Comparison of ENCODE assay signal across 20 mouse cellular contexts in genomic region chr16:91968725-91969124, GRCm38 (mm10).
"Had no signal": no experiment of that assay in that cellular context is flagged by ENCODE, and none has a peak within 500 bp of the region (broad histone marks: within the 10 kb centered on the region; RNA-seq: fewer than 3 reads in every experiment).

No protein-coding gene starts in this region.

- H3K4me3 ChIP-seq: left cerebral cortex, adult 2 months; limb, embryonic 12.5 days; limb, embryonic 15.5 days; liver, embryonic 12.5 days; liver, embryonic 15.5 days; lung, embryonic 15.5 days; midbrain, embryonic 12.5 days; midbrain, embryonic 15.5 days; neural tube, embryonic 12.5 days; neural tube, embryonic 15.5 days had no signal

- H3K27ac ChIP-seq: left cerebral cortex, adult 2 months; limb, embryonic 12.5 days; limb, embryonic 15.5 days; liver, embryonic 12.5 days; liver, embryonic 15.5 days; macrophage; midbrain, embryonic 12.5 days; midbrain, embryonic 15.5 days; neural tube, embryonic 12.5 days; neural tube, embryonic 15.5 days; stomach, postnatal 0 days had no signal

- H3K4me2 ChIP-seq: limb, embryonic 12.5 days; limb, embryonic 15.5 days; liver, embryonic 12.5 days; liver, embryonic 15.5 days; lung, embryonic 15.5 days; midbrain, embryonic 12.5 days; midbrain, embryonic 15.5 days; neural tube, embryonic 12.5 days; neural tube, embryonic 15.5 days had no signal

- H3K36me3 ChIP-seq: limb, embryonic 12.5 days; limb, embryonic 15.5 days; liver, embryonic 12.5 days; liver, embryonic 15.5 days; lung, embryonic 15.5 days; midbrain, embryonic 12.5 days; midbrain, embryonic 15.5 days; neural tube, embryonic 12.5 days; neural tube, embryonic 15.5 days had no signal

- H3K27me3 ChIP-seq: limb, embryonic 12.5 days; limb, embryonic 15.5 days; lung, embryonic 15.5 days; midbrain, embryonic 12.5 days; midbrain, embryonic 15.5 days; neural tube, embryonic 12.5 days; neural tube, embryonic 15.5 days had no signal

- DNase-seq: layer of hippocampus, postnatal 36 days; lung, postnatal 14 days; right cerebral cortex, adult 18-20 months; right cerebral cortex, postnatal 14 days; right cerebral cortex, postnatal 4 days; thymus, adult 2 months; thymus, postnatal 14 days; thymus, postnatal 4 days had no signal

- H3K9ac ChIP-seq: limb, embryonic 12.5 days; limb, embryonic 15.5 days; liver, embryonic 12.5 days; liver, embryonic 15.5 days; lung, embryonic 15.5 days; midbrain, embryonic 12.5 days; midbrain, embryonic 15.5 days; neural tube, embryonic 12.5 days; neural tube, embryonic 15.5 days had no signal

- ATAC-seq: liver, embryonic 12.5 days; midbrain, embryonic 15.5 days had no signal

- H3K9me3 ChIP-seq: limb, embryonic 12.5 days; limb, embryonic 15.5 days; liver, embryonic 12.5 days; liver, embryonic 15.5 days; lung, embryonic 15.5 days; midbrain, embryonic 12.5 days; midbrain, embryonic 15.5 days; neural tube, embryonic 12.5 days; neural tube, embryonic 15.5 days had no signal
